Mouse (Mus musculus) gastrocnemius, adult 8-10 months (tissue): ENCODE results near the gene Cldn7. TPM values are rescaled to one million over a fixed set of nuclear protein-coding genes. Genes with fewer than 3 reads are reported as not detected.
"Not testable (repeated sequence)": the region's sequence is repeated elsewhere in the genome, so short reads cannot be mapped to it uniquely, and the experiment has no call there.

Experiments
- DNase-seq, 2 experiments: peaks; one replicate each; pipeline ENCODE4 v3.0.0; 2022; ENCODE audit warnings: low spot score in 2 of 2
- total RNA-seq, 4 experiments: library from RNA; stranded (reverse); gene quantifications; 2 replicates each; pipeline ENCODE4 v1.2.4; 2022

Gene Cldn7
- not detected for total RNA-seq

GRCm38 (mm10) chr11:69964650-69965270 lies at the start of gene Cldn7:
Gene Cldn7, plus strand, starts transcription at chr11:69964779.
- DNase-seq, result no peak

GRCm38 (mm10) chr11:69914917-69915430 lies 49.6 kb upstream of the Cldn7 start:
- DNase-seq, result no peak

- DNase-seq, result no peak
Measured at GRCm38 (mm10) chr11:69915667-69916627, 48.6 kb upstream of the Cldn7 start.

GRCm38 (mm10) chr11:69916652-69917378 lies 47.8 kb upstream of the Cldn7 start:
- not testable (repeated sequence) for DNase-seq

- no peak for DNase-seq
Measured at GRCm38 (mm10) chr11:69917379-69917948, 47.1 kb upstream of the Cldn7 start.

- DNase-seq, result no peak
Measured at GRCm38 (mm10) chr11:69918118-69918517, 46.5 kb upstream of the Cldn7 start.

- no peak for DNase-seq
Measured at GRCm38 (mm10) chr11:69919053-69919452, 45.5 kb upstream of the Cldn7 start.

GRCm38 (mm10) chr11:69919661-69920265 lies 44.8 kb upstream of the Cldn7 start:
- DNase-seq, result peak; percentile 75 to 83

- DNase-seq, result no peak
Measured at GRCm38 (mm10) chr11:69920266-69921031, 44.1 kb upstream of the Cldn7 start.

- DNase-seq, result peak; percentile 100
Measured at GRCm38 (mm10) chr11:69921114-69922011, 43.2 kb upstream of the Cldn7 start, which contains the start of gene Eif5a. Gene Eif5a, minus strand, starts transcription at chr11:69921958.

GRCm38 (mm10) chr11:69922012-69922756 lies 42.4 kb upstream of the Cldn7 start:
- no peak for DNase-seq

- no peak for DNase-seq
Measured at GRCm38 (mm10) chr11:69922796-69923195, 41.8 kb upstream of the Cldn7 start.

- no peak for DNase-seq
Measured at GRCm38 (mm10) chr11:69927501-69927900, 37.1 kb upstream of the Cldn7 start.

GRCm38 (mm10) chr11:69929712-69930111 lies 34.9 kb upstream of the Cldn7 start:
- DNase-seq, result no peak

- not testable (repeated sequence) for DNase-seq
Measured at GRCm38 (mm10) chr11:69930176-69930575, 34.4 kb upstream of the Cldn7 start.

- DNase-seq, result no peak
Measured at GRCm38 (mm10) chr11:69930967-69931537, 33.5 kb upstream of the Cldn7 start.

GRCm38 (mm10) chr11:69931769-69932168 lies 32.8 kb upstream of the Cldn7 start:
- DNase-seq, result no peak

GRCm38 (mm10) chr11:69932254-69932653 lies 32.3 kb upstream of the Cldn7 start:
- no peak for DNase-seq
